Mouse (Mus musculus) ES-E14 (cell line): ENCODE measurements around the gene Ak8. TPM values are rescaled to one million over a fixed set of nuclear protein-coding genes. Genes with fewer than 3 reads are reported as not detected.

ENCODE experiments used
- DNase-seq: peaks from one replicate; pipeline ENCODE4 v3.0.0-alpha.2; 2013; ENCODE audit warnings: low read depth, low spot score
- H3K27ac ChIP-seq: 2 replicates; pipeline ENCODE4 v1.5.1; 2012; ENCODE audit warnings: low read depth, mild to moderate bottlenecking, low read length, moderate library complexity, mixed read lengths; ENCODE audit not compliant: poor library complexity, insufficient read depth, severe bottlenecking
- H3K36me3 ChIP-seq: 2 replicates; pipeline ENCODE4 v1.6.1; 2012; ENCODE audit warnings: mild to moderate bottlenecking, low read length, moderate library complexity, mixed read lengths; ENCODE audit not compliant: control insufficient read depth, poor library complexity, insufficient read depth, severe bottlenecking
- H3K4me1 ChIP-seq, 2 experiments: fragments of 150-350 bp in 1 of 2; sonication (generic) in 1 of 2; 2 replicates each; pipeline ENCODE4 v1.6.1; 2012; ENCODE audit warnings: low read length in 2 of 2, mild to moderate bottlenecking in 1 of 2, mixed read lengths in 1 of 2; ENCODE audit not compliant: control insufficient read depth in 2 of 2, insufficient read depth in 2 of 2, poor library complexity in 1 of 2
- H3K4me3 ChIP-seq, 2 experiments: fragments of 150-350 bp in 1 of 2; sonication (generic) in 1 of 2; 2 replicates each; pipeline ENCODE4 v1.5.1; 2012; ENCODE audit warnings: low read length in 2 of 2, low read depth in 1 of 2, mild to moderate bottlenecking in 1 of 2, mixed read lengths in 1 of 2; ENCODE audit not compliant: insufficient read depth in 1 of 2, poor library complexity in 1 of 2, severe bottlenecking in 1 of 2
- H3K9ac ChIP-seq: 2 replicates; pipeline ENCODE4 v1.6.1; 2012; ENCODE audit warnings: low read depth, mild to moderate bottlenecking, low read length, mixed read lengths; ENCODE audit not compliant: poor library complexity, insufficient read depth, severe bottlenecking
- H3K9me3 ChIP-seq: fragments of 150-350 bp; sonication (generic); 2 replicates; pipeline ENCODE4 v1.6.1; 2012; ENCODE audit warnings: low read depth, mild to moderate bottlenecking, low read length; ENCODE audit not compliant: control insufficient read depth, insufficient read depth
- CHD2 ChIP-seq: IDR thresholded peaks from 2 replicates; pipeline ENCODE4 v1.6.1; 2014; ENCODE audit warnings: mild to moderate bottlenecking, low read depth, low read length, inconsistent platforms
- HCFC1 ChIP-seq: IDR thresholded peaks from 2 replicates; pipeline ENCODE4 v1.6.1; 2012; ENCODE audit warnings: low read length, inconsistent platforms, borderline replicate concordance; ENCODE audit not compliant: insufficient read depth
- MAFK ChIP-seq: IDR thresholded peaks from 2 replicates; pipeline ENCODE4 v1.6.1; 2014; ENCODE audit warnings: mild to moderate bottlenecking, low read depth, low read length, inconsistent platforms; ENCODE audit not compliant: insufficient read depth
- ZC3H11A ChIP-seq: IDR thresholded peaks from 2 replicates; pipeline ENCODE4 v1.6.1; 2012; ENCODE audit warnings: low read depth, mild to moderate bottlenecking, inconsistent platforms, low read length, borderline replicate concordance
- ZNF384 ChIP-seq: IDR thresholded peaks from 2 replicates; pipeline ENCODE4 v1.6.1; 2012; ENCODE audit warnings: low read depth, low read length, inconsistent platforms
- in situ Hi-C, 2 experiments: fragments of 600-800 bp; cut with MboI; formaldehyde crosslinking; loops; one replicate each; pipeline ENCODE4 v1.15.1; 2025; ENCODE audit warnings: low sequenced_read_pairs in 2 of 2, inconsistent platforms in 1 of 2; ENCODE audit not compliant: unreplicated experiment in 2 of 2
- total RNA-seq: library from RNA; depleted of rRNA; stranded (reverse); fragments of 300-350 nt; gene quantifications from 2 replicates; pipeline ENCODE4 v1.2.3, GENCODE M21; 2012

Ak8 gene
- total RNA-seq, 1 experiment = 0.49 TPM

DNA sequence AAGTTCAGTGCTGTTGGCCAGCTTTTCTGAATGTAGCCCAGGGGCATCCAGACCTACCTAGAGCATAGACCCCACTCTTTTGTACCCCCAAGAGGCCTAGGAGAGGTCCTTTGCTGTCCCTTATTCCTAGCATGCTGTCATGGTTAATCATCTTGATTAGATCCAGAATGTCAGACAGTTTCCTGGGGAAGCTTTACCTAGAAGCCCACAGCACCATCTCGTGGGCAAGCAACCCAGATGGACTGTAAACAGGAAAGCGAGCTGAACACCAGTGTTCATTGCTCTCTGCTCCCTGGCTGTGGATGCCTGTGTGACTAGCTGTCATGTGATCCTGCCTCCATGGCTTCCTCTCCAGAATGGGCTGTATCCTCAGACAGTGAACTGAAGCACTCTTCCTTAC, 76.8 kb downstream of the Ak8 start:
- Histone ChIP-seq H3K4me1 (no peaks in the 10 kb centered on the region), H3K27ac (no peak overlapping the region), H3K9me3 (no peaks in the 10 kb centered on the region), H3K9ac (no peak overlapping the region), H3K4me3 (no peak overlapping the region), H3K36me3 (no peaks in the 10 kb centered on the region)
- in situ Hi-C loops = no loop called here
- TF ChIP-seq ZC3H11A = no peak
- no peak for TF ChIP-seq HCFC1
- no peak for TF ChIP-seq MAFK
- no peak for TF ChIP-seq ZNF384
- DNase-seq = no peak

DNA sequence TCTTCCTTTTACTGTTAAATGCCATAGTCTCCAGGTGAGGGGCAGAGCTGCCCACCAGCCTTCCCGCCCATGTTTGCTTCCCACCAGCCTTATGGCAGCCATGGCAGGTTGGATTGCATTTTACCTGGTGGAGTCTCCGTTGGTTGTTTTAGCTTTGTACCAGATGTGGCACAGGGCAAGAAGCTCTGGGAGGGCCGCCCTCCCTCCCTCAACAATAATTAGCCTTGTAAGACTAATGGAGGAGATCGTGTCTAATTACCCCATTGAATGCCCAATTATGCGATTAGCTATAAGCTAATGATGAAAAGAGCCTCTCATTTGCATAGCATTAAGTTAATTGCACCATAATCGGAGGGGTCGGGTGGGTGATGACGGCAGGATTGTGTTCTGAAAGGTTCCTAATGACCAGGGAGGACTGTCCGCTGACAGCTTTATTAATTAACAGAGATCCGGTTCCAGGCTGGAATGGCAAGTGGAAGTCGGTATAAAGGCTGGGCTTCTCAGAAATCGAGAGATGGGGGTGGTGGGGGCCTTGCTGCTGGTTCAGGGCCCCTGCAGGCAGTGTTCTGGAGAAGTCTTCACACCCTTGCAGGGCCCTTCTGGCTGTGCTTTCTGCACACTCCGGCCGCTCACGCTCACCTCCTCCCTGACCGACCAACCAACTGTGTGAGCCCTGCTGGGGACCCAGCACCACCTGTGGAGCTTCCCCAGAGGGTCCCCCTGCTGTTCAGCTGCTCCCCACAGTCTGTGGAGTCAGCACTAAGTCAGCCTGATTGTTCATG, 80.2 kb downstream of the Ak8 start:
- Histone ChIP-seq H3K9ac (no peak overlapping the region), H3K4me3 (no peak overlapping the region), H3K27ac (no peak overlapping the region), H3K9me3 (no peaks in the 10 kb centered on the region), H3K4me1 (no peaks in the 10 kb centered on the region), H3K36me3 (no peaks in the 10 kb centered on the region)
- TF ChIP-seq HCFC1 = no peak
- TF ChIP-seq ZNF384 = no peak
- no peak for TF ChIP-seq MAFK
- TF ChIP-seq ZC3H11A = no peak
- TF ChIP-seq CHD2 = no peak
- no peak for DNase-seq
- in situ Hi-C loops = no loop called here

- TF ChIP-seq ZC3H11A = peak; percentile 28; the same call in 1 of the 2 replicates
- no peak for TF ChIP-seq ZNF384
- Histone ChIP-seq H3K36me3 (no peaks in the 10 kb centered on the region), H3K9ac (no peak overlapping the region), H3K4me1 (no peaks in the 10 kb centered on the region), H3K4me3 (no peak overlapping the region), H3K27ac (no peak overlapping the region), H3K9me3 (no peaks in the 10 kb centered on the region)
- DNase-seq = no peak
- in situ Hi-C loops = no loop called here
Observed at GRCm38 (mm10) chr2:28781310-28781709, 81.3 kb downstream of the Ak8 start.

DNA sequence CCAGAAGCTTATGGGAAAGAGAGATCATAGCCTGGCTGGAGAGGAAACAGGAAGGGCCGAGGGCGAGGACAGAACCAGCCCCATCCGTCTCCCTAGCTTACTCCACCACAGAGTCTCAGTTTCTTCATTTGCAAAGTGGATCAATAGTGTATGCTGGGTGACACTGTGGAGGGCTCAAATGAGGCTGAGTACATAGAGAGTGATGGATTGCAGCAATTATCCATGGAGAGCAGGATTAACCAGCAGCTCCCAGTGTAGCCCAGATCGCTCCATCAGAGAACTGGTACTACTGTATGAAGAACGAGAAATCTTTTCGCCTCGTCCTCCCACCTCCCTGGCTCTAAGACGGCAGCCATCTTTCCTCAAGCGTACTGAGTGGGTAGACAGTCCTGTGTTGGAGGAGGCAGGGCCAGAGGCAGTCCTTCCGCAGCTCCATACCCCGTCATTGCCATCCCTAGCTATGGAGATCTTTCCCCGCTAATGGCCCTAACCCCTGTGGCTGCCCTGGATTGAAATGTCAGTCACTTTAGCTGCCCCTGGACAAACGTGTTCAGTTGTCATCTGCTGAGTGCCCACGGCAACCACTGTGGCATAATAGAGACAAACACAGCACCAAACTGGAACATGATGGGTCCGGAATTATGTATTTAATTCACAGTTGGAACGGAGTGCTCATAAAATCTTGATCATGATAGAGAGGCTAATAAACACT, 86.5 kb downstream of the Ak8 start:
- TF ChIP-seq HCFC1 (no peak), MAFK (no peak), ZC3H11A (no peak), CHD2 (no peak), ZNF384 (no peak)
- Histone ChIP-seq H3K9ac (no peak overlapping the region), H3K27ac (no peak overlapping the region), H3K4me1 (peaks cover 0 to 2% of the 10 kb centered on the region in 2 experiments; a peak in 1 of 4 replicates), H3K9me3 (no peaks in the 10 kb centered on the region), H3K36me3 (no peaks in the 10 kb centered on the region), H3K4me3 (no peak overlapping the region)
- no peak for DNase-seq
- in situ Hi-C loops = no loop called here
